Mouse (Mus musculus): Measurements from ENCODE around the gene Nipal3. TPM values are rescaled to one million over a fixed set of nuclear protein-coding genes. Genes with fewer than 3 reads are reported as not detected.

Nipal3 gene
- 5.4 and 6.6 TPM in 2 replicates for total RNA-seq (2014; rRNA removed)
- polyA plus RNA-seq (2012; rRNA removed), result 7.5 and 7.8 TPM in 2 replicates

DNA sequence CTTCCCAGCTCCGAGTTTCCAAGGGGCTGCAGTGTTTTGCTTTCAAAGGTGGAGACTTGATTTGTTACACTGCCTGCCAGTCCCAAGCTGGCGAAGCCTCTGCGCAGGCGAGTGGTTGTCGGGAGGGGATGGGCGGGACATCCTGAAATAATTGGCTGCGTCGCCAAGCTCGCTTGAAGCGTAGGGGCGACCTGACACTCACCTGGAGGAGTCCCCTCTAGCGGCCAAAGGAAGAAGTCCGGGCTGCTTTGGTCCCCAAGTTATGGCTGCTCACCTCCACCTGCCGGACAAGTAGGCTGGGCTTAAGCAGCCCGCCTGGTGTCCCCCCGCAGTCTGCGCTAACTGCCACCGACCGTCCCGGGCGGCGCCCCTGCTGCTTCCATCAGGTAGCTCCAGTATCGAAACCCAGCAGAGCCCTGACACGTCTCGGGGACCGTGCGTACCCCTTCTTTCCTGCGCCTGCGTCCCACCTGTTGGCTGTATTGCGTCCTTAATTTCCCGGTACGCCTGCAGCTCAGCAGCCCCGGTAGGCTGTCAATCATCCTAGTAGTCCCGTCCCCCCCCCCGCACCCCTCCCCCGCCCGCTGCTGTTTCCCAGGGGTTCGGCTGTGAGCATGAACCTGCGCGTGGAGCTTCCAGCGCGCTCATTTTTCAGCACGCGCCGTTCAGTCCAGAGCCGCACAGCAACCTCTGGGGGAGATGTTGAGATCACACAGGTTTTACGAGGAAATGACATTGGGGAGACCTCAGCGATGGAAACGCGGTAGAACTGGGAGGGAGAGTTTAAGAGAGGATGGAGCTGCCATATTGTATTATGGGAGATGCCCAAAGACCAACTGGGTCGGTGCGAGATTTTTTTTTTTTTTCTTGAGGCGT, at the start of gene Nipal3, which contains the start of gene Stpg1:
TSS of gene Nipal3 (minus strand) at position 518 of the 876 bp plus-strand sequence.
TSS of gene Stpg1 (plus strand) at position 270 of the 876 bp plus-strand sequence.
- Histone ChIP-seq H3K27me3 (ENCODE audit: control insufficient read depth, insufficient read depth, low read length) (no peaks in the 10 kb centered on the region), H3K36me3 (ENCODE audit: control insufficient read depth, insufficient read depth, low read length) (peaks cover 4% of the 10 kb centered on the region; the same call in 1 of the 2 replicates), H3K9ac (ENCODE audit: low read depth, low read length) (peak within 1 kb of the TSS; percentile 66), H3K4me1 (ENCODE audit: control insufficient read depth, insufficient read depth, low read length) (peaks cover 6% of the 10 kb centered on the region; the same call in 1 of the 2 replicates), H3K79me2 (ENCODE audit: control insufficient read depth, insufficient read depth, low read length) (no peaks in the 10 kb centered on the region), H3K4me3 (ENCODE audit: insufficient read depth, low read depth, low read length) (peak within 1 kb of the TSS; percentile 80), H3K27ac (replicated peaks; ENCODE audit: insufficient read depth, low read depth, low read length) (peak within 1 kb of the TSS; percentile 28; the same call in 1 of the 2 replicates)
- DNase-seq (ENCODE audit: extremely low read depth, low read depth, low spot score), result peak; percentile 92
- WGBS, result under 1% methylated on average over 53 of the region's 53 CpGs
- TF ChIP-seq CTCF (IDR thresholded peaks at IDR 0.05; ENCODE audit: low read depth, low read length) (peak; percentile 79), POLR2A (IDR thresholded peaks at IDR 0.05; ENCODE audit: extremely low read depth, insufficient read depth, low read length) (0 out of 2 replicates have a peak, but pooled peaks have one; percentile 2)

- Histone ChIP-seq H3K4me3 (ENCODE audit: insufficient read depth, low read depth, low read length) (no peak overlapping the region), H3K36me3 (ENCODE audit: control insufficient read depth, insufficient read depth, low read length) (no peaks in the 10 kb centered on the region), H3K27me3 (ENCODE audit: control insufficient read depth, insufficient read depth, low read length) (no peaks in the 10 kb centered on the region), H3K4me1 (ENCODE audit: control insufficient read depth, insufficient read depth, low read length) (no peaks in the 10 kb centered on the region), H3K79me2 (ENCODE audit: control insufficient read depth, insufficient read depth, low read length) (no peaks in the 10 kb centered on the region), H3K27ac (replicated peaks; ENCODE audit: insufficient read depth, low read depth, low read length) (no peak overlapping the region), H3K9ac (ENCODE audit: low read depth, low read length) (no peak overlapping the region)
- no peak for DNase-seq (ENCODE audit: extremely low read depth, low read depth, low spot score)
- TF ChIP-seq CTCF (IDR thresholded peaks at IDR 0.05; ENCODE audit: low read depth, low read length) (no peak), POLR2A (IDR thresholded peaks at IDR 0.05; ENCODE audit: extremely low read depth, insufficient read depth, low read length) (no peak)
- 98% methylated on average over 2 of the region's 2 CpGs for WGBS
Measured at GRCm38 (mm10) chr4:135544284-135544683, 49.4 kb upstream of the Nipal3 start.

DNA sequence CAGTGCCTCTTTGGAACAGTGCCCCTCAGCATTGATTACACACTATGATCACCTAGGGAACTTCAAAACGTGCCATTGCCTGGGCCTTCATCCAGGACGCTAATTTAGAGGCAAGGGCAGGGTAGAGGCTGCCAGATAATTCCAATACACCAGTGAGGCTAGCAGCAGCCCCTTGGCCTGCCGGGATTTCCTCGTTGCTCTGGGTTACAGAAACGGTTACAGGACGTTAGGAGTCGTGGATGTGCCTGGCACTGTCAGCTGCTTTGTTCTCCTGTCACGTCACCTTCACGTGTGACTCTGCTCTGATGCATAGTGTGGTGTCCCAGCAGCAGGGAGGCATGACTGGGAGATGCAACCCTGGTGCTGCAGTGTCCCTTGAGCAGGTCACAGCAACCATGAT, 45.2 kb upstream of the Nipal3 start:
- no peak for DNase-seq (ENCODE audit: extremely low read depth, low read depth, low spot score)

GRCm38 (mm10) chr4:135539056-135539455, 44.2 kb upstream of the Nipal3 start:
- H3K27me3 ChIP-seq (ENCODE audit: control insufficient read depth, insufficient read depth, low read length), result no peaks in the 10 kb centered on the region
- H3K27ac ChIP-seq (replicated peaks; ENCODE audit: insufficient read depth, low read depth, low read length), result no peak overlapping the region
- no peaks in the 10 kb centered on the region for H3K36me3 ChIP-seq (ENCODE audit: control insufficient read depth, insufficient read depth, low read length)
- TF ChIP-seq CTCF (IDR thresholded peaks at IDR 0.05; ENCODE audit: low read depth, low read length) (no peak), POLR2A (IDR thresholded peaks at IDR 0.05; ENCODE audit: extremely low read depth, insufficient read depth, low read length) (no peak)
- no peak overlapping the region for H3K4me3 ChIP-seq (ENCODE audit: insufficient read depth, low read depth, low read length)
- no peak for DNase-seq (ENCODE audit: extremely low read depth, low read depth, low spot score)
- H3K4me1 ChIP-seq (ENCODE audit: control insufficient read depth, insufficient read depth, low read length), result no peaks in the 10 kb centered on the region
- no peaks in the 10 kb centered on the region for H3K79me2 ChIP-seq (ENCODE audit: control insufficient read depth, insufficient read depth, low read length)
- no peak overlapping the region for H3K9ac ChIP-seq (ENCODE audit: low read depth, low read length)
- 86% methylated on average over 12 of the region's 12 CpGs for WGBS

More for the DNA sequence above, 45.2 kb upstream of the Nipal3 start:
- no peak overlapping the region for H3K27ac ChIP-seq (replicated peaks; ENCODE audit: insufficient read depth, low read depth, low read length)
- TF ChIP-seq POLR2A (IDR thresholded peaks at IDR 0.05; ENCODE audit: extremely low read depth, insufficient read depth, low read length), result no peak
- TF ChIP-seq CTCF (IDR thresholded peaks at IDR 0.05; ENCODE audit: low read depth, low read length), result no peak
- WGBS, result 80% methylated on average over 9 of the region's 9 CpGs
- H3K36me3 ChIP-seq (ENCODE audit: control insufficient read depth, insufficient read depth, low read length), result no peaks in the 10 kb centered on the region
- no peak overlapping the region for H3K4me3 ChIP-seq (ENCODE audit: insufficient read depth, low read depth, low read length)
- H3K79me2 ChIP-seq (ENCODE audit: control insufficient read depth, insufficient read depth, low read length), result no peaks in the 10 kb centered on the region
- H3K9ac ChIP-seq (ENCODE audit: low read depth, low read length), result no peak overlapping the region
- H3K4me1 ChIP-seq (ENCODE audit: control insufficient read depth, insufficient read depth, low read length), result no peaks in the 10 kb centered on the region
- H3K27me3 ChIP-seq (ENCODE audit: control insufficient read depth, insufficient read depth, low read length), result no peaks in the 10 kb centered on the region

- TF ChIP-seq POLR2A (IDR thresholded peaks at IDR 0.05; ENCODE audit: extremely low read depth, insufficient read depth, low read length), result no peak
- TF ChIP-seq CTCF (IDR thresholded peaks at IDR 0.05; ENCODE audit: low read depth, low read length), result no peak
- no peak overlapping the region for H3K9ac ChIP-seq (ENCODE audit: low read depth, low read length)
- H3K27ac ChIP-seq (replicated peaks; ENCODE audit: insufficient read depth, low read depth, low read length), result no peak overlapping the region
- DNase-seq (ENCODE audit: extremely low read depth, low read depth, low spot score), result no peak
- no peaks in the 10 kb centered on the region for H3K4me1 ChIP-seq (ENCODE audit: control insufficient read depth, insufficient read depth, low read length)
- no peak overlapping the region for H3K4me3 ChIP-seq (ENCODE audit: insufficient read depth, low read depth, low read length)
- no peaks in the 10 kb centered on the region for H3K79me2 ChIP-seq (ENCODE audit: control insufficient read depth, insufficient read depth, low read length)
- WGBS, result 97% methylated on average over 3 of the region's 3 CpGs
- no peaks in the 10 kb centered on the region for H3K27me3 ChIP-seq (ENCODE audit: control insufficient read depth, insufficient read depth, low read length)
- no peaks in the 10 kb centered on the region for H3K36me3 ChIP-seq (ENCODE audit: control insufficient read depth, insufficient read depth, low read length)
Measured at GRCm38 (mm10) chr4:135535021-135535420, 40.2 kb upstream of the Nipal3 start.
